In the genomic region with DNA sequence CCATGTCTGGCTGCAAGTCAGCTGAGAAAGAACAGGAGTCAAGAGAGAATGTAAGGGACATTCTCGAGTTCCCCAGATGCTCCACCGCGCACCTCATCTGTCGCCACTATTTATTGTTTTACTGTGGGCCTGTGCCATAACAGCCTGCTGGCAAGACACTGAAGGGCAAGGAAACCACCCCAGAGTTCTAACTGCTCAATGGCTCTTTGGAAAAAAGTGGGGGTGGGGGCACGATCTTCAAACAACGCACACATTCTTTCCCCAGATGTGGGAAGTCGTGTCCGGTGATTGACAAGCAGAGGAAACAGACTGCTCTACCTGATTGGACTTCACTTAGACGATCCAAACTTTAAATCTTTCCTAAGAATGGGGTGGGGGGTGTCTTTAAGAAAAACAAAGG, we compare ENCODE assay signal across 9 mouse cellular contexts. TPM values are rescaled to one million over a fixed set of nuclear protein-coding genes. Genes with fewer than 3 reads are reported as not detected.
DNase-seq lines count a peak whose midpoint lies in the region; ATAC-seq and TF ChIP-seq lines count a peak whose summit lies in the region.
"Had no signal": no experiment of that assay in that cellular context is flagged by ENCODE, and none has a peak within 500 bp of the region (broad histone marks: within the 10 kb centered on the region; RNA-seq: fewer than 3 reads in every experiment).

No protein-coding gene starts in this region.

- TF ChIP-seq EP300 in heart, adult 2 months (IDR thresholded peaks at IDR 0.05; ENCODE audit: insufficient read depth, low read depth, low read length) = peak; percentile 73; the same call in 1 of the 2 replicates

- H3K36me3 ChIP-seq in midbrain, embryonic 10.5 days = no peaks in the 10 kb centered on the region
- no peaks in the 10 kb centered on the region for H3K36me3 ChIP-seq in midbrain, embryonic 11.5 days (ENCODE audit: control insufficient read depth, insufficient read depth, low read length)
- H3K36me3 ChIP-seq in heart, adult 2 months (ENCODE audit: control insufficient read depth, insufficient read depth, low read length) = peaks cover 12% of the 10 kb centered on the region
- H3K36me3 ChIP-seq in limb, embryonic 15.5 days = no peaks in the 10 kb centered on the region
- H3K36me3 ChIP-seq in stomach, embryonic 14.5 days (ENCODE audit: control insufficient read depth, insufficient read depth, low read length) = no peaks in the 10 kb centered on the region
- H3K36me3 ChIP-seq in liver, embryonic 11.5 days (ENCODE audit: control insufficient read depth, insufficient read depth, low read length) = no peaks in the 10 kb centered on the region

- peak; percentile 57 for TF ChIP-seq POLR2A in heart, adult 2 months (IDR thresholded peaks at IDR 0.05; ENCODE audit: insufficient read depth, low read depth, low read length)

- no peak for ATAC-seq in midbrain, embryonic 11.5 days (ENCODE audit: low FRiP score)
- ATAC-seq in limb, embryonic 15.5 days (ENCODE audit: insufficient number of reproducible peaks, low FRiP score, low TSS enrichment, low read depth) = no peak
- ATAC-seq in stomach, embryonic 14.5 days (ENCODE audit: insufficient number of reproducible peaks, insufficient read depth, low FRiP score, low read depth) = no peak
- no peak for ATAC-seq in liver, embryonic 11.5 days (replicated peaks; ENCODE audit: low FRiP score)

- H3K4me3 ChIP-seq in midbrain, embryonic 10.5 days = peak overlapping the region; percentile 11; the same call in 1 of the 2 replicates
- no peak overlapping the region for H3K4me3 ChIP-seq in midbrain, embryonic 11.5 days (ENCODE audit: low read depth, low read length)
- H3K4me3 ChIP-seq in heart, adult 2 months = peak overlapping the region; percentile 64
- H3K4me3 ChIP-seq in limb, embryonic 15.5 days = peak overlapping the region; percentile 23; the same call in 1 of the 2 replicates
- peak overlapping the region; percentile 36 for H3K4me3 ChIP-seq in stomach, embryonic 14.5 days (ENCODE audit: low read depth, low read length)
- H3K4me3 ChIP-seq in liver, embryonic 11.5 days (ENCODE audit: low read depth, low read length) = no peak overlapping the region

- H3K9ac ChIP-seq in midbrain, embryonic 11.5 days (ENCODE audit: low read length) = no peak overlapping the region
- peak overlapping the region; percentile 21 for H3K9ac ChIP-seq in heart, adult 2 months (ENCODE audit: low read depth, low read length)
- no peak overlapping the region for H3K9ac ChIP-seq in limb, embryonic 15.5 days
- peak overlapping the region; percentile 41 for H3K9ac ChIP-seq in stomach, embryonic 14.5 days (replicated peaks; ENCODE audit: low read depth, low read length)
- H3K9ac ChIP-seq in liver, embryonic 11.5 days (ENCODE audit: low read depth, low read length) = no peak overlapping the region

- intact Hi-C loops in heart, adult 2 months (cut with DNase I) = loop anchor here (2.0 kb wide), 1 partner anchor 15 kb away; no protein-coding TSS in a partner anchor

- DNase-seq in midbrain, embryonic 10.5 days (ENCODE audit: low spot score) = peak; percentile 45
- no peak for DNase-seq in midbrain, embryonic 11.5 days (ENCODE audit: low spot score, missing footprints)
- DNase-seq in heart, adult 2 months = peak; percentile 51 to 56
- no peak for DNase-seq in cerebellum, postnatal 14 days
- DNase-seq in adipocyte (ENCODE audit: low spot score) = no peak
- DNase-seq in liver, embryonic 11.5 days (ENCODE audit: low spot score) = no peak

- H3K9me3 ChIP-seq in midbrain, embryonic 10.5 days (replicated peaks) = no peaks in the 10 kb centered on the region
- H3K9me3 ChIP-seq in midbrain, embryonic 11.5 days (ENCODE audit: control insufficient read depth, low read length) = no peaks in the 10 kb centered on the region
- H3K9me3 ChIP-seq in limb, embryonic 15.5 days = no peaks in the 10 kb centered on the region
- H3K9me3 ChIP-seq in stomach, embryonic 14.5 days (ENCODE audit: control insufficient read depth, low read depth, low read length) = no peaks in the 10 kb centered on the region
- H3K9me3 ChIP-seq in liver, embryonic 11.5 days (ENCODE audit: control insufficient read depth, low read length) = no peaks in the 10 kb centered on the region

- no peak overlapping the region; the same call in 1 of the 2 replicates for H3K4me2 ChIP-seq in midbrain, embryonic 11.5 days
- H3K4me2 ChIP-seq in limb, embryonic 15.5 days = peak overlapping the region; percentile 26; the same call in 1 of the 2 replicates
- peak overlapping the region; percentile 41 for H3K4me2 ChIP-seq in stomach, embryonic 14.5 days (replicated peaks; ENCODE audit: low read depth, low read length)
- H3K4me2 ChIP-seq in liver, embryonic 11.5 days = no peak overlapping the region

- no peaks in the 10 kb centered on the region for H3K79me2 ChIP-seq in heart, adult 2 months (replicated peaks; ENCODE audit: control insufficient read depth, insufficient read depth, low read length)

- peak; percentile 37 for TF ChIP-seq CTCF in heart, adult 2 months (IDR thresholded peaks at IDR 0.05)

- H3K4me1 ChIP-seq in midbrain, embryonic 10.5 days = peaks cover 74% of the 10 kb centered on the region
- H3K4me1 ChIP-seq in midbrain, embryonic 11.5 days (ENCODE audit: control insufficient read depth, insufficient read depth, low read length) = peaks cover 54% of the 10 kb centered on the region
- H3K4me1 ChIP-seq in heart, adult 2 months (ENCODE audit: control insufficient read depth, insufficient read depth, low read length) = peaks cover 23% of the 10 kb centered on the region
- H3K4me1 ChIP-seq in limb, embryonic 15.5 days = peaks cover 49% of the 10 kb centered on the region
- peaks cover 39% of the 10 kb centered on the region for H3K4me1 ChIP-seq in stomach, embryonic 14.5 days (ENCODE audit: control insufficient read depth, insufficient read depth, low read length)
- no peaks in the 10 kb centered on the region for H3K4me1 ChIP-seq in liver, embryonic 11.5 days (replicated peaks; ENCODE audit: control insufficient read depth, insufficient read depth, low read length)

- H3K27ac ChIP-seq in midbrain, embryonic 10.5 days (replicated peaks) = peak overlapping the region; percentile 81
- no peak overlapping the region for H3K27ac ChIP-seq in midbrain, embryonic 11.5 days (ENCODE audit: low read depth, low read length)
- H3K27ac ChIP-seq in heart, adult 2 months = peak overlapping the region; percentile 96
- peak overlapping the region; percentile 69; the same call in 1 of the 2 replicates for H3K27ac ChIP-seq in limb, embryonic 15.5 days
- H3K27ac ChIP-seq in stomach, embryonic 14.5 days (ENCODE audit: low read length) = peak overlapping the region; percentile 86
- H3K27ac ChIP-seq in liver, embryonic 11.5 days (ENCODE audit: low read depth, low read length) = no peak overlapping the region

- 32% methylated on average over 9 of the region's 9 CpGs for WGBS in midbrain, embryonic 10.5 days
- 21% methylated on average over 9 of the region's 9 CpGs for WGBS in midbrain, embryonic 11.5 days
- 13% methylated on average over 9 of the region's 9 CpGs for WGBS in heart, adult 2 months
- WGBS in limb, embryonic 15.5 days = 10% methylated on average over 9 of the region's 9 CpGs
- WGBS in stomach, embryonic 14.5 days = 14% methylated on average over 9 of the region's 9 CpGs
- 19% methylated on average over 9 of the region's 9 CpGs for WGBS in liver, embryonic 11.5 days

- peaks cover 16% of the 10 kb centered on the region; the same call in 1 of the 2 replicates for H3K27me3 ChIP-seq in midbrain, embryonic 10.5 days (ENCODE audit: low read depth, poor library complexity, severe bottlenecking)
- peaks cover 7% of the 10 kb centered on the region for H3K27me3 ChIP-seq in midbrain, embryonic 11.5 days (ENCODE audit: control insufficient read depth, insufficient read depth, low read length)
- no peaks in the 10 kb centered on the region for H3K27me3 ChIP-seq in heart, adult 2 months (ENCODE audit: control insufficient read depth, insufficient read depth, low read length)
- H3K27me3 ChIP-seq in limb, embryonic 15.5 days = no peaks in the 10 kb centered on the region
- H3K27me3 ChIP-seq in stomach, embryonic 14.5 days (ENCODE audit: control insufficient read depth, insufficient read depth, low read length) = no peaks in the 10 kb centered on the region
- H3K27me3 ChIP-seq in liver, embryonic 11.5 days (replicated peaks; ENCODE audit: control insufficient read depth, insufficient read depth, low read length) = no peaks in the 10 kb centered on the region

RNA-seq across cellular contexts. Expression of a gene that starts 1.5 kb away (rescaled TPM):
- 30.0 and 42.1 TPM in 2 replicates for polyA plus RNA-seq in midbrain, embryonic 10.5 days (2016; fragmentation: Nextera tagmentation; extraction: Ambion mirVana)
- polyA plus RNA-seq in midbrain, embryonic 11.5 days (2014; fragmentation: Nextera tagmentation; extraction: Ambion mirVana) = 49.8 and 58.3 TPM in 2 replicates
- 100 to 1,000 TPM; 182 to 219 TPM for total RNA-seq in heart, adult 2 months (2021)
- 122 and 281 TPM in 2 replicates for polyA plus RNA-seq in heart, adult 2 months (2012; rRNA removed)
- polyA plus RNA-seq in limb, embryonic 15.5 days (2015; fragmentation: Nextera tagmentation; extraction: Ambion mirVana) = 96.7 and 115 TPM in 2 replicates
- polyA plus RNA-seq in stomach, embryonic 14.5 days (2014; fragmentation: Nextera tagmentation; extraction: Ambion mirVana) = 300 and 320 TPM in 2 replicates
- polyA plus RNA-seq in liver, embryonic 11.5 days (2014; fragmentation: Nextera tagmentation; extraction: Ambion mirVana) = 5.6 and 6.8 TPM in 2 replicates
- total RNA-seq: hematopoietic stem cell, adult 5-6 weeks had no signal

RNA-seq across cellular contexts. Expression of a gene that starts 34.6 kb away (rescaled TPM):
- not detected in 2 replicates for polyA plus RNA-seq in midbrain, embryonic 10.5 days (2016; fragmentation: Nextera tagmentation; extraction: Ambion mirVana)
- polyA plus RNA-seq in midbrain, embryonic 11.5 days (2014; fragmentation: Nextera tagmentation; extraction: Ambion mirVana) = 0.29 TPM in 1 of 2 replicates, not detected in the other
- not detected for total RNA-seq in heart, adult 2 months (2021)
- polyA plus RNA-seq in heart, adult 2 months (2012; rRNA removed) = not detected in 2 replicates
- not detected in 2 replicates for polyA plus RNA-seq in limb, embryonic 15.5 days (2015; fragmentation: Nextera tagmentation; extraction: Ambion mirVana)
- polyA plus RNA-seq in stomach, embryonic 14.5 days (2014; fragmentation: Nextera tagmentation; extraction: Ambion mirVana) = 1.3 TPM in 1 of 2 replicates, not detected in the other
- polyA plus RNA-seq in liver, embryonic 11.5 days (2014; fragmentation: Nextera tagmentation; extraction: Ambion mirVana) = not detected in 2 replicates
- total RNA-seq: hematopoietic stem cell, adult 5-6 weeks had no signal

RNA-seq across cellular contexts. Expression of a gene that starts 58.5 kb away (rescaled TPM):
- not detected in 2 replicates for polyA plus RNA-seq in midbrain, embryonic 10.5 days (2016; fragmentation: Nextera tagmentation; extraction: Ambion mirVana)
- polyA plus RNA-seq in midbrain, embryonic 11.5 days (2014; fragmentation: Nextera tagmentation; extraction: Ambion mirVana) = not detected in 2 replicates
- not detected for total RNA-seq in heart, adult 2 months (2021)
- not detected in 2 replicates for polyA plus RNA-seq in heart, adult 2 months (2012; rRNA removed)
- polyA plus RNA-seq in limb, embryonic 15.5 days (2015; fragmentation: Nextera tagmentation; extraction: Ambion mirVana) = not detected in 2 replicates
- not detected in 2 replicates for polyA plus RNA-seq in stomach, embryonic 14.5 days (2014; fragmentation: Nextera tagmentation; extraction: Ambion mirVana)
- not detected in 2 replicates for polyA plus RNA-seq in liver, embryonic 11.5 days (2014; fragmentation: Nextera tagmentation; extraction: Ambion mirVana)
- total RNA-seq: hematopoietic stem cell, adult 5-6 weeks had no signal

Comparison
In these comparisons a context has a peak if more than half of its experiments do, and no peak if none do; other contexts are left out.
1. DNase-seq: peak in midbrain, embryonic 10.5 days (single experiment) and heart, adult 2 months (2 of 2); none in midbrain, embryonic 11.5 days (single experiment), cerebellum, postnatal 14 days (0 of 2), adipocyte (single experiment) and liver, embryonic 11.5 days (single experiment).
2. H3K27ac ChIP-seq: peak in midbrain, embryonic 10.5 days (single experiment), heart, adult 2 months (single experiment), limb, embryonic 15.5 days (single experiment) and stomach, embryonic 14.5 days (single experiment); none in midbrain, embryonic 11.5 days (single experiment) and liver, embryonic 11.5 days (single experiment).
3. H3K4me3 ChIP-seq: peak in midbrain, embryonic 10.5 days (single experiment), heart, adult 2 months (single experiment), limb, embryonic 15.5 days (single experiment) and stomach, embryonic 14.5 days (single experiment); none in midbrain, embryonic 11.5 days (single experiment) and liver, embryonic 11.5 days (single experiment).
4. H3K4me2 ChIP-seq: peak in limb, embryonic 15.5 days (single experiment) and stomach, embryonic 14.5 days (single experiment); none in midbrain, embryonic 11.5 days (single experiment) and liver, embryonic 11.5 days (single experiment).
5. H3K9ac ChIP-seq: peak in heart, adult 2 months (single experiment) and stomach, embryonic 14.5 days (single experiment); none in midbrain, embryonic 11.5 days (single experiment), limb, embryonic 15.5 days (single experiment) and liver, embryonic 11.5 days (single experiment).